Mouse (Mus musculus): ENCODE data around the gene Col5a1.

- no peak for TF ChIP-seq USF1 (IDR thresholded peaks at IDR 0.05; ENCODE audit: low read depth)
- TF ChIP-seq POLR2A (IDR thresholded peaks at IDR 0.05; ENCODE audit: insufficient read length, low read depth) = no peak
- no peak for TF ChIP-seq MAX (IDR thresholded peaks at IDR 0.05; ENCODE audit: low read depth)
- TF ChIP-seq MYOG (IDR thresholded peaks at IDR 0.05; ENCODE audit: control insufficient read depth in 1 of 3, insufficient read depth in 1 of 3, insufficient read length in 2 of 3, low read depth in 2 of 3) = no peak
- TF ChIP-seq TCF3 (IDR thresholded peaks at IDR 0.05; ENCODE audit: insufficient read length, low read depth) = no peak
- TF ChIP-seq SRF (IDR thresholded peaks at IDR 0.05; ENCODE audit: control insufficient read depth, insufficient read length, low read depth) = no peak
Measured at GRCm38 (mm10) chr2:27934269-27934668, 48.0 kb downstream of the Col5a1 start.

Measured in myocyte (in vitro differentiated cells).